Mouse (Mus musculus): ENCODE results near the gene Krtap3-2.
"Not testable (repeated sequence)": the region's sequence is repeated elsewhere in the genome, so short reads cannot be mapped to it uniquely, and the experiment has no call there.

Gene Krtap3-2

DNA sequence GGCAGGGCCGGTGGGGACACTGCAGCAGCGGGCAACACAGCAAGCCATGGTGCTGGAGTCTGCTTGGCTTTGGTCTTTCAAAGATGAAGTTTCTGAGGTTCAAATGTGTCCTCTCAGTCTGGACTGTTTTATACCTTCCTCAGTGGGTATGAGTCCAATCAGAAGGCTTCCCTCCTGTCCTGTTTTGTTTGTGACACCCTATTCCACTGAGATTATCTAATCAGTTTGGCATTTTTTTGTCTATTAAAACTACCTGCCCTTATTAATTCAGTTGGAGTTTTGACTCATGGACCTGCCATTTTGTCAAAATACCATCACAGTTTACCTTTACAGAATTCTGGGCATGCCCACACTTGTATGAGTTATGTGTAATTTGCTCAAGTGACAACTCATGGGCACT is at the start of gene Krtap3-2:
TSS of gene Krtap3-2 (minus strand) at position 101 of the 400 bp plus-strand sequence.
- no peak for TF ChIP-seq GATA4 (IDR thresholded peaks at IDR 0.05; ENCODE audit: insufficient replicate concordance, low read length)

DNA sequence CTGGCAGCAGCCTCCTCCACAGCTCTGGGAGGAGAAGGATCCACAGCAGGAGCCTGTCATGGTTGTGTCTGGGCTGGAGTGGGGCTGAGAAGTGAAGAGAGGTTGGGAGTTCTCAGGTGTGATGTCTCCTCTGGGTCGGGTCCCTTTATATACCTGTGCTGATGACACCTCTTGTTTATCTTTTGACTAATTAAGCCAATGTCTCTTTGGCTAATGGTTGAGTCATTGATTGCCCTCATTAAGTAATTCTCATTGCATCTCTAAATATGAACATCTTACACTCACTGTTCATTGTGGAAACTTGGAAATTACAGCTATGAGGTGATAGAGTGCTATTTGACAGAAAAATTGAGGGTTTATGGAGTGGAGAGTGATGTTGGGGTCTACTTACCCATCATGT is 46.6 kb upstream of the Krtap3-2 start, which contains the start of gene Gm11938:
TSS of gene Gm11938 (minus strand) at position 101 of the 400 bp plus-strand sequence.
- not testable (repeated sequence) for TF ChIP-seq GATA4 (IDR thresholded peaks at IDR 0.05; ENCODE audit: insufficient replicate concordance, low read length)

DNA sequence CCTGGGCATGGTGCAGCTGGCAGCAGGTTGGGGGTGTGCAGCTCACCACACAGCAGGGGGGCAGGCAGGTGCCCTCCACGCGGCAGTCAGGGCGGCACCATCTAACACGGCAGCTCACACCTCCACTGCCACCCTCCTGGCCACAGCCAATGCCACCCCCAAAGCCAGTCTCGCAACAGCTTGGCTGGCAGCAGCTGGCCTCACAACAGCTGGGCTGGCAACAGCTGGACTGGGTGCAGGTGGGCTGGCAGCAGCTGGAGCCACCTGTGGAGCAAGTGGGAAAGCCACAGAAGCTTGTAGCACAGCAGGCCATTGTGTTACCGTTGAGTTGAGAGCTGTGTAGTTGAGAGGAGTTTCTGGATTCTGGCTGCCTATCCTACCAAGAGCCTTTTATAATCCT is 41.1 kb upstream of the Krtap3-2 start, which contains the start of gene Krtap9-3:
TSS of gene Krtap9-3 (minus strand) at position 364 of the 400 bp plus-strand sequence.
- not testable (repeated sequence) for TF ChIP-seq GATA4 (IDR thresholded peaks at IDR 0.05; ENCODE audit: insufficient replicate concordance, low read length)

DNA sequence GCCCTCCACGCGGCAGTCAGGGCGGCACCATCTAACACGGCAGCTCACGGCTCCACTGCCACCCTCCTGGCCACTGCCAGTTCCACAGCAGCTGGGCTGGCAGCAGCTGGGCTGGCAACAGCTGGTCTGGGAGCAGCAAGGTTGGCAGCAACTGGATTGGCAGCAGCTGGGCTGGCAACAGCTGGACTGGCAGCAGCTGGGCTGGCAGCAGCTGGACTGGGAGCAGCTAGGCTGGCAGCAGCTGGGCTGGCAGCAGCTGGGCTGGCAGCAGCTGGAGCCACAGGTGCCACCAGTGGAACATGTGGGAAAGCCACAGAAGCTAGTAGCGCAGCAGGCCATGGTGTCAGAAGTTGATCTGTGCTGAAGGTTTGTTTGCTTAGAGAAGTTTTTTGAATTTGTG is 34.3 kb upstream of the Krtap3-2 start, which contains the start of gene Krtap1-3:
TSS of gene Krtap1-3 (minus strand) at position 359 of the 400 bp plus-strand sequence.
- no peak for TF ChIP-seq GATA4 (IDR thresholded peaks at IDR 0.05; ENCODE audit: insufficient replicate concordance, low read length)

DNA sequence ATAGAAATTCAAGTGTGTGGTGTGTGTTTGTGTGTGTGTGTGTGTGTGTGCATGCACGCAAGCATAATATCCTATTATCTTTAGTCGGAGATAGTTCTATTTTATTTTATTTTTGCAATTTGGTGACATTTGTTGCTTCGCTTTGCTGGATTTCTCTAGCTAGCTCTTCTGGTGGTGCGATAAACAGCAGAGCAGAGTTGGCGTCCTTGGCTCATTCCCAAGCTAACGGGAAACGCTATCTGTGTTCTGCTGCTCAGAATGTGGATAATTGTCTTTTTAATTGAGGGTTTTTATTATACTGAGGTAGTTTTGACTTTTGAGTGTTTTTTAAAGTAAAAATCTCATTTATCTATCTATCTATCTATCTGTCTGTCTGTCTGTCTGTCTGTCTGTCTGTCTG is 28.4 kb upstream of the Krtap3-2 start:
- TF ChIP-seq GATA4 (IDR thresholded peaks at IDR 0.05; ENCODE audit: insufficient replicate concordance, low read length), result no peak

DNA sequence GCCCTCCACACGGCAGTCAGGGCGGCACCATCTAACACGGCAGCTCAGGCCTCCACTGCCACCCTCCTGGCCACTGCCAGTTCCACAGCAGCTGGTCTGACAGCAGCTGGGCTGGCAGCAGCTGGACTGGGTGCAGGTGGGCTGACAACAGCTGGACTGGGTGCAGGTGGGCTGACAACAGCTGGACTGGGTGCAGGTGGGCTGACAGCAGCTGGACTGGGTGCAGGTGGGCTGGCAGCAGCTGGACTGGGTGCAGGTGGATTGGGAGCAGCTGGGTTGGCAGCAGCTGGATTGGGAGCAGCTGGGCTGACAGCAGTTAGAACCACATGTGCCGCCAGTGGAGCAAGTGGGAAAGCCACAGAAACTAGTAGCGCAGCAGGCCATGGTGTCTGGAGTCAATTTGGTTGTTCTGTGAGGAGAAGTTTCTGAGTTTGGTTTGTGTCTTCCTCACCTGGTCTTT is 26.6 kb upstream of the Krtap3-2 start, which contains the start of gene Krtap1-4:
TSS of gene Krtap1-4 (minus strand) at position 410 of the 460 bp plus-strand sequence.
- TF ChIP-seq GATA4 (IDR thresholded peaks at IDR 0.05; ENCODE audit: insufficient replicate concordance, low read length), result no peak

DNA sequence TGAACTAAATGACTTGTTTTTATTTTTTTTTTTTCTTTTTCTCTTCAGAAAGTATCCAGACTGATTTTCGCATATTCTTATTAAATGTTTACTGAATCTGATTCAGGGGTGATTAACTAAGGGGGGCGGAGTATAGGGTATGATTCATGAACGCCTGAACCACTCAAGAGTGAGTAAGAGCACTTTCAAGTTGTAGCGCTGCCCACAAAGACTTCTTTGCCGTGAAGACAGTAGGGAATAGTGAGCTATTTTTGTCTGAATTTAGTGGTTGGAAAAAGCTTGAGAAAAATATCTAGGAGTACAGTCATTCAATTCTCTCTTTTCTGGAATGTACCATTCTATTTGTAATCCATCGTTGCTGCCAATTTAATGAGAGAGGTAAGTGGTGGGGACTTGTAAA is 24.9 kb upstream of the Krtap3-2 start:
- TF ChIP-seq GATA4 (IDR thresholded peaks at IDR 0.05; ENCODE audit: insufficient replicate concordance, low read length), result no peak

DNA sequence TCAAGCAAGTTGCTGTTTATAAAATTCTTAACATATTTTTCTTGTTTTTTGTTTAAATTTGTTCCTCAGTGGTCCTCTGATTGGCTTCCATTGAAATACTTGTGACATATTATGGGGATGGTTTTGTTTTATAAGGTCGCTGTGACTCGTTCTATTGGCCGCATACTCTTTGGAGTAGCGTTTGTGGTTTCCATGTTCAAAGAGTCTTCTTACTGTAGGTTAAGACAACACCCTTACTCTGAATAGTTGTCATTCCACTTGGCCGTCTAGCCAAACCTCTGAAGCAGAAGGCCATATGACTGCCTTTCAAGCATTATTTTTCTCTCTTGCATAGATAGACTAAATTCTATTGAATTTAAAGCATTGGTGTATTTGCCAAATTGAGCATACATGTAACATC is 24.4 kb upstream of the Krtap3-2 start:
- TF ChIP-seq GATA4 (IDR thresholded peaks at IDR 0.05; ENCODE audit: insufficient replicate concordance, low read length), result no peak

DNA sequence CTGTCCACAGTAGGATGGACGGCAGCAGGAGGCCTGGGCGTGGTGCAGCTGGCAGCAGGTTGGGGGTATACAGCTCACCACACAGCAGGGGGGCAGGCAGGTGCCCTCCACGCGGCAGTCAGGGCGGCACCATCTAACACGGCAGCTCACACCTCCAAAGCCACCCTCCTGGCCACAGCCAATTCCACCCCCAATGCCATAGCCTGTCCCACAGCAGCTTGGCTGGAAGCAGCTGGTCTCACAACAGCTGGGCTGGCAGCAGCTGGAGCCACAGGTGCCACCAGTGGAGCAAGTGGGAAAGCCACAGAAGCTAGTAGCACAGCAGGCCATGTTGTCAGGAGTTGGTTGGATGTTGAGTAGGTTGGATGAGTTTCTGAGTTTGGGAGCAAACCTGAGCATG is 24.0 kb upstream of the Krtap3-2 start, which contains the start of gene Krtap1-5:
TSS of gene Krtap1-5 (minus strand) at position 381 of the 400 bp plus-strand sequence.
- no peak for TF ChIP-seq GATA4 (IDR thresholded peaks at IDR 0.05; ENCODE audit: insufficient replicate concordance, low read length)

DNA sequence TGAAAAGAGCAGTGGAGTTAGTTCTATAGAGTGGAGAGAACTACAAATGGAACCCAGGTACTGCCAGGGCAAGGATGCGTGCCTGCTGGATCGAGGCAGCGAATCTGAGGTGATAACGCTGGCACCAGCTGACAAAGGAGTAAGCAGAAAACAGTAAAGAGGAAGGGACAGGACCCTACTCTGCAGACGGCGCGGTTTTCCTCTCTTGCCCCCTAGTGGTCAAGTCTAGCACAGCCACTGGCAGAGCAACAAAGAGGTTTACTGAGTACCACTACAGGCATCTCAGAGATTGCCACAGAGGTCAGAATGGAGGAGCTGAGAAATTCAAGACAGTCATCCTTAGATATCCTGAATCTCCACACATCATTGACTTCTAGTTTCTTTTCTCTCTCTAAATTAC is 17.5 kb upstream of the Krtap3-2 start:
- TF ChIP-seq GATA4 (IDR thresholded peaks at IDR 0.05; ENCODE audit: insufficient replicate concordance, low read length), result no peak

DNA sequence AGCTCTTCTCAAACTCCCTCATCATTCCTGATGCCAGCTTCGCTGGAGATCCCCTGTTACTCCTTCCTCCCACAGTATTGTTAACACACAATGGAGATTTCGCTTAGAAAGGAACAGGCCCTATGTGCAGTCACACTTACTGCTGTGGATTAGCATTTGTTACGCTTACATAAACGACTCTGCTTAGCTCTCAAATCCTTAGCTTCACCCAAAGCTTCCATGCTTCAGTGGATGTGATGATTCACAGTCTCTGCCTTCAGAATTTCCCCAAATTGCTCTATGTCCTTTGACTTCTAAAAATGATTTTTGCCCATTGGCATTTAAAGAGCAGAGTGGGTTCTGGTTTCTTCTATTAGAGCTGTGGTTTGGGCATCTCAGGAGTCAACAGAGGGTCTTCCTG is 16.5 kb upstream of the Krtap3-2 start:
- no peak for TF ChIP-seq GATA4 (IDR thresholded peaks at IDR 0.05; ENCODE audit: insufficient replicate concordance, low read length)

DNA sequence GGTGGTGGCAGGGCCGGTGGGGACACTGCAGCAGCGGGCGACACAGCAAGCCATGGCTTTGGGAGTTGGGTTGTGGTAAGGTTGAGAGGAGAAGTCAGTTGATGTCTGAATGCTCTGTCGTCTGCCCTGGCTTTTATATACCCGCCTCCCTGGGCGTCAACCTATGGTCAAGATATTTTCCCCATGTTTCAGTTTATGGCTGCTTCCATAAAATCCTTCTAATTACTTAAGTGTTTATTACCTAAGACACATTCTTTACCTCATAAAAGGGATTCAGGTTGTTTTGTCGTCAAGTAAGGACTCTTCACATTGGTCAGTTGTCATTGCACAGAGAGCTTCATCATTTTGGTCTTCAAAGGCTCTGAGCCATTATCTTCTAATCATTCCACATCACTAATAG is 9.9 kb upstream of the Krtap3-2 start, which contains the start of gene Krtap3-1:
TSS of gene Krtap3-1 (minus strand) at position 101 of the 400 bp plus-strand sequence.
- no peak for TF ChIP-seq GATA4 (IDR thresholded peaks at IDR 0.05; ENCODE audit: insufficient replicate concordance, low read length)

DNA sequence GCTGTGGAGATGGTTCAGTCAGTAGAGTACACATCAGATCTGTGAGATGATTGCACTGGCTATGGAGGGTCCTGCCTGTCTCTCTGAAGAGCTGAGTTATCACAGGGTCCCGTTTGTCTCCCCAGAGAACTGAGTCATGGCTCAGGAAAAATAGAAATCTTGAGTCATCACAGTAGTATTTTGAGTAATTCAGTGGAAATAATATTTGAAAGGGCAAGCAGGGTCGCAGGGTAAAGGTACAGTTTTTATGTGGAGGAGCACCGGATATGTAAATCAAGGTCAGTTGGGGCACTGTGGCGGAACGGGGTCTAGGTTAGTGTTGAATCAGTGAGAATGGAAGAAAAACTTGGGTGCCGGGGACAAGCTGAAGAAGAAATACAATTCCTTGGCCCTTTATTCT is 5.9 kb upstream of the Krtap3-2 start:
- no peak for TF ChIP-seq GATA4 (IDR thresholded peaks at IDR 0.05; ENCODE audit: insufficient replicate concordance, low read length)

DNA sequence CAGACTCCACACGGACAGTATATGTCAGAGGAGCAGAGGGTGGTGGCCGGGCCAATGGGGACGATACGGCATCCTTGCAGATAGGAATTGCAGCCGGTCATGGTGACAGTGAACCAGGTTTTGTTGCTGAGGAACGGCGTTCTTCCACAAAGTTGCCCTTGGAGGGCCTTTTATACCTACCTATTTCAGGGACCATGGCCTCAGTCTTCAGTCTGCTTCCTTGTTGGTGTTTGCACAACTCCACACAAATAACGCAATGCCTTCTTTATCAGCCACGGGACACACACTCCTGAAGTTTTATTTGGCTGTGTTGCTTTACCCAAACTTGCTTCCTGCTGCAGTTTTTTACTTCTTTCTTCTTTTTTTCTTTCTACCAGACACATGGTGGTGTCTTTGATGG is 2.7 kb upstream of the Krtap3-2 start, which contains the start of gene Gm11939:
TSS of gene Gm11939 (minus strand) at position 101 of the 400 bp plus-strand sequence.
- no peak for TF ChIP-seq GATA4 (IDR thresholded peaks at IDR 0.05; ENCODE audit: insufficient replicate concordance, low read length)

DNA sequence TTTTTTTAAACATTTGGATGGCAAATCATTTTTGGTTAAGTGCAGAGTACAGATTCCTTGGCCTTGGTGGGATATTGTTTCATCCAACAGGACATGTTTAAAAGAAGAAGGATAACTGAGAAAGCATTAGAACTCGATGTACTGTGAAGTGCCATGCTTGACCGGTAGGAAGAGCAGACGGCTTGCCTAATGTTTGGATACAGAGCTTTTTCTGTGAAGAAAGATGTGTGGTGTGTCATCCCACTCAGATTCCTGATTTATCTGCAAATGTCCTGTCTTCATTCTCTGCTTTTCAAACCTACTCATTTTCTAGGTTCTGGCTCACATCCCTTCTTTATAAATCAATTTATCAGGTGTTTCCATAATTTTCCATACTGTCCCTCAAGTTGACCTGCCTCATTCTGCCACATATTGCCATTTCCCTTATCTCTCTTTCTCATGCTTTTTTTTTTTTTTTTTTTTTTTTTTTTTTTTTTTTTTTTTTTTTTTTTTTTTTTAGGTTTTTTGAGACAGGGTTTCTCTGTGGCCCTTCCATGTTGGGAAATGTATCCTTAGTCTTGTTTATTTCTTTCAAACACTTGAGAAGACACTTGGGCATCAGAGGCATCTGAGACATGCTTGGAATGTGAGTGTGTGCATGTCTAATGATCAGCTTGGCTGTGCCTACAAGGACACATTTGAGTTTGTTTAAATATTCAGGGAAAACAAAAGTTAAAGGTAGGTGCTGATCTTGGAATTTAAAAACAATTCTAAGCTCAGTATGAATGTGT is 1.5 kb upstream of the Krtap3-2 start:
- no peak for TF ChIP-seq GATA4 (IDR thresholded peaks at IDR 0.05; ENCODE audit: insufficient replicate concordance, low read length)

DNA sequence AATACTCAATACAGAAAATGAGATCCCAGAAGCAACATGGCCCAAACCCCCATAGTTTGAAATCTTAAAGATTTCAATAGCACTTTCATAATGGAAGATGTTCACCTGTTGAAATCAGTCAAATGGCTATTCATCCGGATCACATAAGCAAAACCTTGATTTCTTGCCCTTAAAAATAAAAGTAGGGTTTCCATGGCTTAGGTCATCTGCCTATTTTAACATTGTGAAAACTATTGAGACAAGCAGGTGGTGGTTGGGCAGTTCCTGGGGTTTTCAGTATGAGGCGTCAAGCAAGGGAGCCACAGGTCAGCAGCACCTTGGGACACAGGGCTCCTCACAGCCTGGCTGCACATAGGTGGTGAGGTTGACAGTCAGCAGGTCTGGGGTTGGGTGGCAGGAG is 458 bp downstream of the Krtap3-2 start:
- no peak for TF ChIP-seq GATA4 (IDR thresholded peaks at IDR 0.05; ENCODE audit: insufficient replicate concordance, low read length)

Measured in liver, adult (tissue).